Mouse (Mus musculus) liver, postnatal 0 days (tissue): ENCODE results near the gene Nt5e.

Experiments used
- CTCF ChIP-seq: sonication (generic); IDR thresholded peaks from 2 replicates; pipeline ENCODE4 v1.5.1; 2016; ENCODE audit warnings: antibody characterized with exemption, low read depth
- EP300 ChIP-seq: IDR thresholded peaks from 2 replicates; pipeline ENCODE4 v1.6.1; 2016; ENCODE audit warnings: antibody characterized with exemption, low read depth, mild to moderate bottlenecking

DNA sequence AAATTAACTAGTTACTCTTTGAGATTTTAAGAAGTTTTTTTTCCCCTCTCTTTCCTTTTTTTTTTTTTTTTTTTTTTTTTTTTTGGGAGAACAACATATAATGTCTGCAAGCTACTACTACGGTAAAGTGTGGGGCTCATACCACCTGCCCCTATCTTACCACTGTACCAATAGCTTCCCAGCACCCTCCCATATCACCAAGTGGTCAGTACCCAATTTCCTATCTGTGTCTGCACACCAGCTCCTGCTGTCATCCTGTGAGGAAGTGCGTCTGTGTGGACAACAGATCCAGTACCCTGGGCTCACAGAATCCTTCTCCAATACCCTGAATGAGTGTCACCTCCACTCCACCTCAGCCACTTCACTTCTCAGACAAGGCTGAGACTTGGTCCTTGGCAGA, 32.1 kb downstream of the Nt5e start:
- TF ChIP-seq EP300 (no peak), CTCF (no peak)
